Mouse (Mus musculus): ENCODE data around the gene Olfr689.

GRCm38 (mm10) chr7:105290051-105290450, 20.9 kb upstream of the Olfr689 start:
- TF ChIP-seq CTCF (IDR thresholded peaks at IDR 0.05; ENCODE audit: insufficient read depth, low read length): no peak
- TF ChIP-seq POLR2A (IDR thresholded peaks at IDR 0.05; ENCODE audit: borderline replicate concordance, extremely low read depth, low read depth, low read length): no peak

Measured in lung, adult 2 months (tissue).